Mouse (Mus musculus) gastrocnemius, adult 8-10 months (tissue): ENCODE results near the gene Slc4a1ap. TPM values are rescaled to one million over a fixed set of nuclear protein-coding genes. Genes with fewer than 3 reads are reported as not detected.
"Not testable (repeated sequence)": the region's sequence is repeated elsewhere in the genome, so short reads cannot be mapped to it uniquely, and the experiment has no call there.

Experiments
- DNase-seq, 2 experiments: peaks; one replicate each; pipeline ENCODE4 v3.0.0; 2022; ENCODE audit warnings: low spot score in 2 of 2
- total RNA-seq, 4 experiments: library from RNA; stranded (reverse); gene quantifications; 2 replicates each; pipeline ENCODE4 v1.2.4; 2022

Slc4a1ap gene
- total RNA-seq, 4 experiments from 2014 or later = 21.0 to 25.7 (median 22.2) TPM

DNA sequence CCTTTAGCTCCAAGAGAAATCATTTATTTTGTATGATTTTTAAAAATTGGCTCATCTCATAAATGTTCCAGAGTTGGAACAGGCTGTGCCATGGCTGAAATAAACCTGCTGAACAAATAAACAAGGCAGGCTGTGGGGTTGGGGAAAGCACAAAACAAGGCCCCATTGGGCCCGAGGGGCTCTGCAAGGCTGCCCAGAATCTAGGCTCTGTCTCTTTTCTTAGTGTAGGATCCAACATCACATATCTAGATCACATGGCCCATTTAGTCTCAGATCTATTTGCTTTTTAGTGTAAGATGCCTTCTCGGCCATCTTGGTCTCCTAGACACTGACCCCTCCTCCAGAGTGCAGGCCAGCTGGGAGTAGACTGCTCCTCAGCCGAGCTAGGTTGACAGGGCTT, 39.7 kb downstream of the Slc4a1ap start:
- no peak for DNase-seq

- DNase-seq = no peak
These were observed 41.3 kb downstream of the Slc4a1ap start for GRCm38 (mm10) chr5:31567951-31568657.

DNA sequence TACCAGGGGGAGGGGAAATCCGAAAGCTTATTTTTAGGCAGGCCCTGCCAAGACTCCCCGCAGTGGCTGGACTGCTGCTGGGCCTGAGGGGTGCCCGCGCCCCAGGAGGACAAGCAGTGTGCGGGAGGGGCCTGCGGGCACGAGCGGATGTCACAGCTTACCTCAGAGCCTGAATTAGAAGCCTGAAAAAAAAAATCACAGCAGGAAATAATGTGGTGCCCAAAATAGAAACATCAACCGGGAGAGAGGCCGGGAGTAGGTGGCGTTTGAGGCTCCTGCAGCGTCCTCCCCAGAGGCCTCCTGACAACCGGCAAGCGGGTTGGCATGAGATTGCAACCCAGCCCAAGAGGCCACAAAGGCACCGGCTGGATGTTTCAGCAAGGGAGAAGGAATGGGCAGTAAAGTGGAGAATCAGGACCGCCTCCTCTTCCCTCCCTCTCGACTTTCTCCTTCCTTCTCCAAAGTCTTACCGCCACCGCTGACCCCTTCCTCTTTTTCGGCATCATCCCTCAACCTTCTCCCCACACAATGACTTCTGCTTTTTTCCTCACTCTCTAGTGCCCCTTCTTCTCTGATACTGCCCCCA, 44.3 kb downstream of the Slc4a1ap start:
- peak; percentile 47 to 58 for DNase-seq

GRCm38 (mm10) chr5:31573722-31574121, 46.9 kb downstream of the Slc4a1ap start:
- DNase-seq = no peak

- DNase-seq = no peak
These were observed 49.8 kb downstream of the Slc4a1ap start for GRCm38 (mm10) chr5:31576539-31576975.

DNA sequence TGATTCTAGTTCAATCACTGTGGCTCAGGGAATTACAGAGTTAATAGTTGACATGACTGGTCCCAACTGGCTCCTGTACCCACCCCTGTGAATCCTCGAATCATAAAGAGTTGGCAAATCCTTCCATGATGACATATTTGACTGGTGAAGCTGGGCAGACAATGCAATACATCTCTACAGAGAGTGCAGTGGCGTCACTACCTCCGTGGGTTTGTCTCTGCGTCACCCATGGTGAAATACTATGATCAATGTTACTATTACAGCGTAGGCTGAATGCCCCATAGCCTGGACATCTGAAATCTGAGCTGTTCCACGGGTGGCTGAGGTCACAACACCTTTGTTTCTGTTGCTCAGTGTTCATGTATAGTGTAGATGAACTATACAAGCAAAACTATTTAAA, 54.5 kb downstream of the Slc4a1ap start:
- DNase-seq = no peak

GRCm38 (mm10) chr5:31581932-31582331, 55.1 kb downstream of the Slc4a1ap start:
- no peak for DNase-seq

DNA sequence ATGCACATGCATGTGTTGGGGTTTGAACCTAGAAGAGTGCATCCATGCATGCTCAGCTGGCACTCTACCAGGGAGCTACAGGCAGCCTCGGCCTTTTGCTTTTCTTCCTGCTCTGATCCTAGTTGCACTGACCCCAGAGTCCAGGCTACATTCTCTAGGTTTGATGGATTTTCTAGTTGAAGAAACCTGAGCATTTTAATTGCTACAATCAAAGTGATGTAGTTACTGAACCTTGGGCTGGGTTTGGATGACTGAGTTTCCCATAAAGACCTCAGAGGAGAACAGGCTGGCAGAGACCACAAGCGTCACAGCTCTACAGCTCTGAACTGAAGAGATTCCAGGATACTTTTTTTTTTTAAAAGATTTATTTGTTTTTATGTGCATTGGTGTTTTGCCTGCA, 56.5 kb downstream of the Slc4a1ap start:
- no peak for DNase-seq

GRCm38 (mm10) chr5:31585526-31585925, 58.7 kb downstream of the Slc4a1ap start:
- no peak for DNase-seq

GRCm38 (mm10) chr5:31588016-31588415, 61.2 kb downstream of the Slc4a1ap start:
- DNase-seq = no peak

DNA sequence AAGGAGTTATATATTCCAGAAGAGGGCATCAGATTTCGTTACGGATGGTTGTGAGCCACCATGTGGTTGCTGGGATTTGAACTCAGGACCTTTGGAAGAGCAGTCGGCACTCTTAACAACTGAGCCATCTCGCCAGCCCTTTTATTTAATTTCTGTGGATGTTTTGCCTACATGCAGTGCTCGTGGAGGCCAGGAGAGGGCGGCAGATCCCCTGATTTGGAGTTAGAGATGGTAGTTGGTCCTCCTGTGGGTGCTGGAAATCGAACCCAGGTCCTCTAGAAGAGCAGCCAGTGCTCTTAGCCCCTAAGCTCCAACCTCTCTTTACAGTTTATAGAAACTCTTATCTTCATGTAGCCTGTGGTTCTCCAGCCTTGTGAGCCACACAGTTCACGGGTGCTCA, 61.9 kb downstream of the Slc4a1ap start:
- not testable (repeated sequence) for DNase-seq

DNA sequence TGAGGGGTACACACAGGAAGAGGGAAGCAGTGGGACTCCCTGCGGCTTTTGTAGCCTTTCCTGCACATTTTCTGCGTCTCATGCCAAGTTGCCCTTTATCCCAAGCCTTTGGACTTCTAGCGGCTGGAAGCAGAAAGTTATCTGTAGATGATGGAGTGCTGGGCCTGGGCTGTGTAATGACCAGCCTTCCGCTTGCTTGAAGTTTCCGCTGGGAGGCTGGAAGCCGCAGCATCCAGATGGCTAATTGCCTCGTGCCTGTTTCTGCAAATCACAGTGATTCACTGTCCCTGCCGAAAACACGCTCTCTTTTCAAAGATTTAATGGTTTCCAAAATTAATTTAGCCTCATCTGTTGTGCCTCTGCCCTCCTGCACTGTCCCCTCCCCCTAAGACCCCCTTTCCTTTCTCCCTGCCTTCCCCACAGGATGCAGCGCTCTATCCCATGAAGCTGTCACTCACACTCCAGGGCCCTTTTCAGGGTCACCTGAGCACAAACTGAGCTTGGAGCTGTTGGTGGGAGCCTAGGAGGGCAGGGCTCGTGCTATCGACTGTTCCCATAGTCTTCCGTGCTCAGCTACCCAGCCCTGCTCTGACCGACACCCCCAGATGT, 63.0 kb downstream of the Slc4a1ap start:
- DNase-seq = no peak

GRCm38 (mm10) chr5:31591122-31591521, 64.3 kb downstream of the Slc4a1ap start:
- no peak for DNase-seq

DNA sequence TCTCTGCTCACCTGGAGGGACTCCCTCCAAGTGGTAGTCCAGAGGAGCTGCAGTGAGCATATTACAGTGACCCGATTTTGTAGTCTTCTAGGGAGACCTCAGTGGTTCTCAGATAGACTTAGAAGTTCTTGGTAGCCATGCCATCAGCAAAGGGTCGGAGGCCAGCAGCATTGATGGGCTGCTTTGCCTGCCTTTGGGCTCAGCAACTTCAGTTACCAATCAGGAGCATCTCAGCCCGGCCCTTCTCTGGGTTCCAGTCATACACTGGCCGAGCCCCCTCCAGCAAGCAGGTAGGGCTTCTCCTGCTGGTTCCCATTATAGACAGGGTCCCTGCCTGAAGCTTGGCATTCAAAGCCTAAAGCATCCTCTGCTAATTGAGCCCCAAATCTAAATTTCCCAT, 69.1 kb downstream of the Slc4a1ap start:
- no peak for DNase-seq

DNA sequence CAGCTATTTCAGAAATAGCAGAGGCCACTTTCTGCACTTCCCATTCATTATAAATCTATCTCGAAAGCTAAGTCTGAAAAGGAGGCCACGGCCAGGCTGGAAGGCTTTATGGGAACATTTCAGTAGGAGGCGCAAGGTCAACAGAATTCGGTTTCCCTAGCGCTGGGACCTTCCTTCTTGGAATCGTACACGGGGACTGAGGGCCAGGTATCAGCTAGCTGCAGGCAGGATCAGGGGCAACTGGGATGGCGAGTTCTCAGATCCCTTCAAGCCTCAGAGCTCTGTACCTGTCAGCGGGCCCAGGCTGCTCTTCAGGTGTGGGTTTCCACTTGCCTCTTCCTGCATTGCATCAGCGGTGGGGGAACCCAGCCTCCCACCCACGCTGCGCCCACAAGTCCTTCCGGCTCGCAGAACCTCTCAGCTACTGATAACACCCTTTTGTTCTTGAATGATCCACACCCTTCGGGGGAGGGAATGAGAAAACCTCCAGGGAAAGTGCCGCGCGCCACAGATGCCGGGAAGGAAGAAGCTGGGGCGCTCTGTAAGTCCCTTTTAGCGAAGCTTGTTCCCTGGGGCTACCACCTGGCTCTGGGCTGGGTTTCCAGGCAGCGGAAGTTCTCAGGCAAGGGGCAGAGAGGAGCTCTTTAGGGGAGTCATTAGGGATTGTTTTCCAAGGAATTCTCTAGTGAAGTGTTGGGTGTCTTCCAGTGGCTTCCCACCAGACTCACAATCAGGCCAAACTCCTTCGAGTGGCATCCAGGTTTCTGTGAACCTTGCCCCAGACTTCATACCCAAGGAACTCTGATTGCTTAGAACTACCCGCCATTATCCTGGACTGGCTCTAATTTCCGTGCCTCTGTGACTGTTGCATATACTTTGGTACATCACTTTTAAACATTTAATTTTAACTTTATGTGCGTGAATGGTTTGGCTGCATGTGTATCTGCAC, 70.0 kb downstream of the Slc4a1ap start, which contains the start of gene Mrpl33:
Mrpl33 (plus strand) TSS at position 455 of the 949 bp plus-strand sequence.
- DNase-seq = peak in 1 of 2 experiments; percentile 20

GRCm38 (mm10) chr5:31597430-31597944, 70.7 kb downstream of the Slc4a1ap start:
- no peak for DNase-seq

GRCm38 (mm10) chr5:31598121-31598520, 71.3 kb downstream of the Slc4a1ap start:
- no peak for DNase-seq

GRCm38 (mm10) chr5:31598579-31598978, 71.8 kb downstream of the Slc4a1ap start:
- peak in 1 of 2 experiments; percentile 14 for DNase-seq

DNA sequence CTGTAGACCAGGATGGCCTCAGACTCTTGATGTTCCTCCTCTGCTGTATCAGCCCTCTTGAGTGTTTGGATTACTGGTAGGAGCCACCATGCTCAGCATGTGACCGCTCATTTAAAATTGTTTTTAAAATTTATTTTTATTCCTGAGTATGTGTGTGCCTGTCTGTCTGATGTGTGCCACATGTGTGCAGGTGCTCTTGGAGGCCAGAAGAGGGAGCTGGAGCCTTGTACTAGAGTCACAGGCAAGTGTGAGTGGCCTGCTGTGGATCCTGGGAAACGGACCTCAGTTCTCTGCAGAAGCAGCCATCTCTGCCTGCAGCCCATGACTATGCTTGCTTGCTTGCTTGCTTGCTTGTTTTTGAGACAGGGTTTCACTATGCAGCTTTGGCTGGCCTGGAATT, 72.4 kb downstream of the Slc4a1ap start:
- DNase-seq = no peak

DNA sequence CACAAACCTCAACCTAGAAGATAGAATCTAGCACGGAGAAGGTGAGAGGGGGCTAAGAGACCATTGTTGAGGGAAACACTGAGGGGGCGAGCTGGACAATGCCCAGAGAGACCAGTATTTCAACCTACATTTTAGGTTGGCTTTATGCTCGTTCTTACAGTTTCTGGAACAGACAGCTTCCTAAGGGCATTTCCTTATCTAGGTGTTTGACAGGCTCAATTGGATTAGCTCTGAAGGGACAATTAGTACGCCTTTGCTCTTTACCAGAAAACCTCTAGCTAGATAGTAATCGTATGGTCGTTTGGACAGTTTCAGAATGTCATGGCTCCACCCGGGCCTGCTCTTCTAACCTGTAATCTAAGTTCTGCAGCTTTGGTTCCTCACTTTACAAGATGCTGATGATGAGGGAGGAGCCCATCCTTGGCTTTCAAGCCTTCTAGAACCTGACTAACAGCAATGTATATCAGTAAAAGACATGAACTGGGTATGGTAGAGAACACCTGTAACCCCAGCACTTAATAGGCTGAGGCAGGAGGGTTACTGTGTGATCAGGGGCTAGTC, 74.4 kb downstream of the Slc4a1ap start:
- DNase-seq = no peak

GRCm38 (mm10) chr5:31602377-31602776, 75.6 kb downstream of the Slc4a1ap start:
- DNase-seq = peak; percentile 57 to 69
